Mouse (Mus musculus) frontal cortex, adult 2 months (tissue): ENCODE data around the gene Hcar2. TPM values are rescaled to one million over a fixed set of nuclear protein-coding genes. Genes with fewer than 3 reads are reported as not detected.

Experiments used
- DNase-seq, 2 experiments: peaks; one replicate each; pipeline ENCODE4 v3.0.0; 2022; ENCODE audit warnings: low spot score in 1 of 2; ENCODE audit errors: extremely low spot score in 1 of 2
- polyA plus RNA-seq: library from polyadenylated mRNA; depleted of rRNA; stranded (reverse); fragments of >200 nt; gene quantifications from 2 replicates; pipeline ENCODE4 v1.2.3, GENCODE M21; 2012; rRNA removed

Hcar2 gene
- 0.10 TPM in 1 of 2 replicates, not detected in the other for polyA plus RNA-seq

DNA sequence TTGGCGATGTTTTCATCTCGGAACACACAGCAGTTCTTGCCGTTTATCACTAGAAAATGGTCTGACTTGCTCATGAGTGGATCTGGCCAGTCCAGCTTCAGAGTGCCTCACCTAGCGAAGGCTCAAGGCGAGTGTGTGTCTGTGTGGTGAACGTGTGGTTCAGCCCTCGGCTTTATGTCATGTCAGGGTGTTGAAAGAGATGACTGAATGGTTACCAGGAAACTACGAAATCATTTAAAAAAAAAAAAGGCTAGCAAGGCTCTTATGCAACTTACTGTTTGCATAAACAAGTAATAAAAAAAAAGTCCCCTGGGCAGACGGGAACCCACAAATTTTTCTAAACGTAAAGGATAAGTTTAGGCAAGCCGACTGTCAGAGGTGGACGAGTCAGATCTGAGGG is at the start of gene Hcar2:
Hcar2 (minus strand) TSS at position 135 of the 400 bp plus-strand sequence.
- no peak for DNase-seq

DNA sequence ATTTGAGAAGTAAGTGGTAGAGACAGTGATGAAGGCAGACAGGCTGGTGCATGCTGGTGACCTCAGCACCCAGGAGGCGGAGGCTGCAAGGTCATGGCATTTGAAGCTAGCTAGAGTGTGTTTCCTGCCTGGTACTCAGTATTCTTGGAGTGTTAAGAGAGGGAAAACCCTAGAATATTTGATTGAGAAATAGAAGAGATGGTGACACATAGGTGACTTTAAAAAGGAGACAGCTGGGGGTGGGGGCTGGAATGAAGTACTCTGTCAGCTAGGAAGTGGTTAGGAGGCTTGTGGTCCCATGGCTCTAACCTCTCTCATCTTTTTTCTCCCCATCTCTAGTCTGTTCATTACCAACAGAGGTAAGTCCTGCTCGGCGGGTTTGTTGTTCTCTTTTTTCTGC is 49.6 kb upstream of the Hcar2 start:
- DNase-seq = no peak

DNA sequence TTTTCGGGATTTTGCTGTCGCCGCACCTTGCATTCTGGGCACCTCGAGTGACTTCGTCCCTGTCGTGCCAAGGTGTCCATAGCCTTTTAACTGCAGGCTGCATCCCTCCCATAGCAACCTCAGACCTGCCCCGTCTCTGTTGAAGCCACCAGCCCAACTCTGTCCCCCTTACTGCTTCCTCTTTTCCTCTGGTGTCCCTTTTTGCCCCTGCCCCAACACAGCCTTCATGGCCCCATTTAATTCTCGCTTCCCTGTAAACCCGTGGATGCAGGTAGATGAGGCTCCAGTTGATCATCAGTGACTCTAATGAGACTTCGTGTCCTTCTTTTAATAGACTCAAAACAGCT is 42.3 kb upstream of the Hcar2 start:
- no peak for DNase-seq

DNA sequence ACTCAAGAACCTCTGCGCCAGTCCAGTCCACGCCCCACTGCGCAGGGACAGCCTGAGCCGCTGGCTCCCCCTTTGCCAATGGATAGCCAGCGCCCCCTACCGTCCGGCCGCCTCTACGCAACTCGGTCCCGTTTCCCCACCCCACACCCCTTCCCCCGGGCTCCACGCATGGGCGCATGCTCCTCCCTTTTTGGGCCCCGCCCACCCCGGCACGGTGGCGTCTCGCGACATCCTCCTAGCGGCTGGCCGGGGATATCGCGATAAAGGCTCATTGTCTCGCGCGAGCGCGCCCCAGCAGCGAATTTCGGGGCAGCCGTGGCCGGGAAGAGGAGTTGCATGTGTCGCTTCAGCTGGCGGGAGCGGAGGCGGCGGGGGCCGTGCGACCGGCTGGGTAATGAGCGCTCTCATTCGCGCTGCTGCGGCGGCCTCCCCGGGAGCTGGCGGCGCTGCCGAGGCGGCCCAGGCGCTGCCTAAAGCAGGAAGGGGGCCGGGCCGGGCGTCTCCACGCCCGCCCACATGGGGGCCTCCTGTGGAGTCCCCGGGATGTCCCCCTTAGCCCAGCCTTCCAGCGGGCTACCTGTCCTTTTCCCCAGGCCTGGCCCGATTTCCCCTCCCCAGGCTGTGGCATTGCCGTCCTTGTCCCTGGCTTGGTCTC is 41.8 kb upstream of the Hcar2 start, which contains the start of gene Denr:
Denr (plus strand) TSS at position 200 of the 655 bp plus-strand sequence.
- DNase-seq = peak; percentile 91 to 99

DNA sequence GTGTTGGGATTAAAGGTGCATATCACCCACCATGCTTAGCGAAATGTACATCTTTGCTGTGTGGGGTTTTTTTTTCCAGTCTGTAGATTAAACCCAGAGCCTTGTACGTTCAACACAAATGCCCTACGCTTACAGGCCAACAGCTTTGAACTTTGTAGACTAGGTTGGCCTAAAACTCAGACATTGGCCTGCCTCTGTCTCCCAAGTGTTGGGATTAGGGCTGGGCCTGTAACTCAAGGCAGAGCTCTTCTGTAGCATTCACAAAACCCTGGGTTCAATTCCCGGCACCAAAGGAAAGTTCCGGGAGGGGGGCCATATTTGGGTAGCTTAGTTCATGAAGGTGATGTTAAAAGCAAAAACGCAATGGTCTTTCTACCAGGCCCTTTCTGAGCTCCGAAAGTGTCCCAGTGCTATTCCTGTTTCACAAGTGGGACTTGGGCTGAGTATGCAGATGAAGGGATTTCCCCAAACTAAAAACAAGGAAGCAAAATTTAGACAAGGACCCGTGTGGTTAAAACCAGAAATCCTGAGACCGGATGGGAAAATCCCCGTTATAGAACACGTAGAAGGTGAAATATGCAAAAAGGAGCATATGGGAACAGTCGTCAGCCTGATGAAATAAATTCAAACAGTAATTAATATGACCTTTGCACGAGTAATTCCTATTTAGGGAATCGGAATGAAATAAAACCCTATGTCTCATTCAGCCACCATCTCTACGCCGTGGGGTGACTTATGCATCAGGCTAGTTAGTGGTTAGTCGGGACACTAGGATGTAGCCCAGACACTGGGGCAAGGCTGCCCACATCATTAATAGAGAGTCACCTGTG is 41.1 kb upstream of the Hcar2 start:
- DNase-seq = no peak

DNA sequence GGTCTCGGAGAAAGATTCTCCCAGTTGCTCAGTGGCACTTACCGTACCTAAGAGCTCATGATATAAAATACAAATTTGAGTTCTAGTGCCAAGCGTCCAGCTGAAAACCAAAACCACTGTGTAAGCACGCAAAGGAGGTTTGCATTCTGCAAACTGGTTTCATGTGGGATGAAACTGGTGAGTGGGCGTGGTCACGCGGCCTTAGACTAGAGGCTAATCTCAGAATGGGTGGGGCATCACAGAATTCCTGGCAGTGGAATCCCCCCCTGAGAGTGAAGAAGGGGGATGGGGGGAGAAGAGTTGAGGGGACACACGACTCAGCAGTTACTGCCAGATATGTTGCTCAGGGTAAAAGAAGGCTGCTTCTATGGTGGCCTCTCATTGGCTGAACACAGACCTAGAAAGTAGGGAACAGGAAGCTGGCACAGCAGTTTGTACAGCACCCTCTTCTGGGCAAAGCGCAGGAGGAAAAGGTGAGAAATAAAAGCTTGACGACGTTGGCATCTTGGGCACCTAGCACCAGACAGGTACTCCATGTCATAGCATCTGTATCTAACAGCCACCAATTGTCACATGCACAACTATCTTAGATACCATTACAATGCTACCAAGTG is 38.9 kb upstream of the Hcar2 start:
- DNase-seq = no peak

DNA sequence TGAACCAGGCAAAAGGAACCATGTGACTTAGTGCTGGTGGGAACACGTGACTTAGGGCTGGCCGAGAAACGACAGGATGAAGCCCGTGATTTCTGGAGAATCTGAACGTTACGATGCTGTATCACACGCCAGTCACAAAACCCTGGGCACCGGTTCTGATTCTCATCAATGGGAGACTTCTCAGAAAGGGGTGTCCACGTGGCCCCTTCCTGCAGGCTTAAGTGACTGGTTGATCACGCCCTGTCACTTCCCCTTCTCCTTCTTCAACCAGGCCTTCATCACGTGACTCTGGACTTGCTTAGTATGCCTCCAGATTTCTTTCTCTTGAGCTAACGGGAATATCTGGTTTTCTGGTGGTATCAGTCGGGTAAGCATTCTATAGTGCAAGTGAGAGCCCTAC is 32.1 kb upstream of the Hcar2 start:
- no peak for DNase-seq

DNA sequence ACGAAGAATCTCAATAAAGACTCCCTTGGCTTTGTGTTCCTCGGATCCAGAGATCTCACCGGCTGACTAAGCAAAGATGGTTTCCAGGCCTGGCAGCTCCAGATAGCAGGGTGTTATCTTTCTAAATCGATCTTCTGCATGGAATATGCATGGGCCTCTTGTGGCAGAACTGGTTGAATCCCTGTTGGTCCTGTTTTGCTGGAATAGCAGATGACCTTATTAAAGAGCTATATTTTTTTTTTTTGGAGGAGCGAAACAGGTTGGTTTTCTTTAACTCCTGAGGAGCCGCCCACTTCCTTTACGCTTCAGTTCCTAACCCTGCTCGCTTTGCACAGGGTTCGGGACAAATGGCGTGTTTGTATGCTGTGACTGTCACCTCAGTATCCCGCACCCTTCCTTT is 31.1 kb upstream of the Hcar2 start:
- no peak for DNase-seq

DNA sequence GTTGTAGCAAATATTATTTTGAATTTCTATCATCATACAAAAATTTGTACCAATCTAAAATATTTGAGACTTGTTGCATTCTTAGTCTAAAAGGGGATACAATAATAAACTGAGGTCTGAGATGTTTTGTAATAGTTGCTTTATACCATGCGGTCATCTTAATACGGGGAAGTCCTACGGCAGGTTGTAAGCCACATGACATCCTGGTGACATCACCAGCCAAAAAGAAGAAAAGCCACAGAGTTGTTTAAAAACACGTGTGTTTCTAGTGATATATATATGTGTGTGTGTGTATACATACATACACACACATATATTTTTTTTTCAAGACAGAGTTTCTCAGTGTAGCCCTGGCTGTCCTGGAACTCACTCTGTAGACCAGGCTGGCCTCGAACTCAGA is 28.2 kb upstream of the Hcar2 start:
- no peak for DNase-seq

DNA sequence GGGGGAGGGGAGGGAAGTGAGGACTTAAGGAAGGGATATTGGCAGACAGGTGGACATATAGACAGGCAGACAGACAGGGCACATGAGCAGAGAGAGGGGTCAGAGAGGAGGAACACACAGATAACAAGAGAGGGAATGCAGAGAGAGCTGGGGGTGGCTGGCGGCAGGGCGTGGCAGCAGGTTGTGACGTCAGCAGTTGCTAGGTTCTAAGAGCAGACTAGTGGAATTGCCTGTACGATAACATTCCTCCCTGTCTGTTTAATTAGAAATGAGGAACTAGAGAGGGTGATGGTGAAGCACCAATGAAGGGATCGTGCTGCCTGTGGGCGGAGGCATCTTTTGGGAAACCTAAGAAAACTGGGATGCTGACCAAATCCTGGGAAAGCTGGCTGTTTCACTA is 26.4 kb upstream of the Hcar2 start:
- peak in 1 of 2 experiments; percentile 57 for DNase-seq

DNA sequence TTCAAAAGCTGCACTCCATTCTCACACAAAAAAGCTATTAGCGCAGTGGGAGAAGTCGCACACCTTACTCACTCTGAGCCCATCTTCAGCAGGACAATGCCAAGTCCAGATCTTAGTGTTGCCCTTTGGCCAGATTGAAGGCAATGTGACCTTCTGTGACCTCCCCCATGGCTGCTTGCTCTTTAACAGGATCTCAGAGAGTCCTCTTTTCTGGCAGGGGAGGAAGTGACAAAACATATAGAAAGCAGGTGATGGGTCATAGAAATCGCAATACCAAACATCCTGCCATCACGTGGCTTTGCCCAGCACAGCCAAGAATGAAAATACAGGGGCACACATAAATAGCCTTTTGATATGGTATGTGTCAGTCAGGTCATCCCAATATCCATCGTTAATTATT is 25.7 kb upstream of the Hcar2 start:
- no peak for DNase-seq

DNA sequence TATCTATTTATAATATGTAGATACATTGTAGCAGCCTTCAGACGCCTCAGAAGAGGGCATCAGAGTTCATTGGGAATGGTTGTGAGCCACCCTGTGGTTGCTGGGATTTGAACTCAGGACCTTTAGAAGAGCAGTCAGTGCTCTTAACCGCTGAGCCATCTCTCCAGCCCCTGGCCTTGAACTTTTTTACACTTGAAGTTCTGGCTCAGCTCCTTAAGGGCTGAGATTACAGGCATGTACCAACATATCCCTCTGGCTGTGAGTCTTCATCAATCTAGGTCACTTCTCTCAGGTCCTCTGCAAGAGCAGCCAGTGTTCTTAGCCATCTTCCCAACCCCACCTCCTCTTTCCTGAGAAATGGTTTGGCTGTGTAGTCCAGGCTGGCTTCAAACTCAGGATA is 25.0 kb upstream of the Hcar2 start:
- DNase-seq = no peak

DNA sequence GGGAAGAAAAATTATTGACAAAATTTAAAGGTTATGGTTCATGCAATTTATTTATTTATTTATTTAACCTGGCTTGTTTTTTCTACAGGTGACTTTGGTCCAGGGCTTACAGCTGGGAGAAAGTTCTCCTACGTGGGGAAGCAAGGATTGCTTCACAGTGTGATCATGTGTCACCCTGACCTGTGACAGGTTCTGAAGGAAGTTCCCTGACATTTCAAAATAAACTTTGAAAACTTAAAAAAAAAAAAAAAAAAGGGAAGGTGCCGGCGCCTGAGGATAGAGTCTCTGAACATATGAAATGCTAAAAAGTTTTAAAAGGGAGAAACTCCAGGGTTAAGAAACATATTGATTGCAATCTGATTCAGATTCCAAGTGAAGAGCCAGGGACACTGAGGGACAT is 21.1 kb upstream of the Hcar2 start:
- no peak for DNase-seq

DNA sequence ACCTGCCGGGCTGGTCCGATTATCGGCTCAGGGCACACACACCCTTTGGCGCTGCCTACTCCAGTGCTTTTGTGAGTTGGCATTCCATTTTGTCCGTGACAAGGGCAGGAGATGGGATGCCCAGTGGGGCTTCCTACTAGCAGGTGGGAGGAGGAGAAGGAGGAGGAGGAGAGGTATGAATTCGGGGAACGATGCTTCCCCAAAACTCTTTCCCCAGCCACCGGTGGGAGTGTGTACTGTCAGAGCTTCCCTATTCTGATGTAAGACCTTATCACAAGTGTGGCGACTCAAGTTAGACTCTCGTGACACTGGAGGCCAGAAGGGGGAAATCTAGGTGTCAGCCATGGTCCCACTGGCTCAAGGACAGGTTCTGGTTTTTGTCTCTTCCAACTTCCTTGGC is 19.0 kb upstream of the Hcar2 start:
- no peak for DNase-seq

DNA sequence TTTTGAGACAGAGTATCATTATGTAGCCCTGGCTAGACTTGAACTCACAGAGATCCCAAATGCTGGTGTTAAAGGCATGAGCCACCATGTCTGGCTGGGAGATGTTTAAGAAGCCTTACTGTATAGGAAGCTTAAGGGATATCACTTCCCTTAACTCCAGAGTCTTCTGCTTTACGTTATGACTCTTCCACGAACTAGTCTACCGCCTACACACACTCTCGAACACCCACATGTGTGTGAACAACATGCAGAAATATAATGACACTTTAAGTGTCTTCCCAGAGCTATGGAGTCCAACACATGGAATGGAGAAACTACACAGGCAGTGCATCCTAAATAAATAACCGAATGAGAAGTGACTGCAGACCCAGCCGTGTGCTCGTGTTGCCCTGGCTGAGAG is 18.6 kb upstream of the Hcar2 start:
- DNase-seq = peak in 1 of 2 experiments; percentile 46

DNA sequence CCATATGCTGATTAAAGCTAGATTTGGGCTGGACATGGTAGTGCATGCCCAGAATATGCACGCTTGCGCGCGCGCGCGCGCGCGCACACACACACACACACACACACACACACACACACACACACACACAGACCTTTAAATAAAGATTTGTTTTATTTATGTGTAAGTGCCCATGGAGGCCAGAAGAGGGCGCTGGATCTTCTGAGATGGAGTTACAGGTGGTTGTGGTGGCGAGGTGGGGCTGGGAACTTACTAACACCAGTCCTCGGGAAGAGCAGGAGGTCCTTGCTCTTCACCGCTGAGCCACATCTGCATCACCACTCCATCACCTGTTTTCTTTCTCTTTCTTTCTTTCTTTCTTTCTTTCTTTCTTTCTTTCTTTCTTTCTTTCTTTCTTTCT is 15.5 kb upstream of the Hcar2 start:
- DNase-seq = no peak

DNA sequence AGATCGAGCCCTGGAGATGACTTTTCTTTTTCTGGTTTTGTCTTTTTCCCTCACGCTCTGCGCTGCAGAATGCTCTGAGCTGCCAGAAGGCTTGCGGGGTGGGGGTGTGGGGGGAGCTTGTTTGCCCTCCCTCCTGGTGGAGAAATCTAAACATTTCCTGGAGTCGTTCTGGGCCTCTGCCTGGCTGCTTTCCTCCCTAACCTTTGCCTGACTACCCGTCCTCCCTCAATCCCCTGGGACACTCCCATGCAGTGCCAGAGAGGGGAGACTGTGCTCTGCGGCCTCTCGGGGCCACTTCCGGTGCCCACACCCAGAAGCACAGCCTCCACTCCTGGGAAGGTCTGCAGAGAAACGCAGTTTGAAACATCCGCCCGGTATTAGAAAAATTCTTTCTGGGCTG is 14.6 kb upstream of the Hcar2 start, which contains the start of gene Hcar1:
Hcar1 (minus strand) TSS at position 93 of the 400 bp plus-strand sequence.
- no peak for DNase-seq

DNA sequence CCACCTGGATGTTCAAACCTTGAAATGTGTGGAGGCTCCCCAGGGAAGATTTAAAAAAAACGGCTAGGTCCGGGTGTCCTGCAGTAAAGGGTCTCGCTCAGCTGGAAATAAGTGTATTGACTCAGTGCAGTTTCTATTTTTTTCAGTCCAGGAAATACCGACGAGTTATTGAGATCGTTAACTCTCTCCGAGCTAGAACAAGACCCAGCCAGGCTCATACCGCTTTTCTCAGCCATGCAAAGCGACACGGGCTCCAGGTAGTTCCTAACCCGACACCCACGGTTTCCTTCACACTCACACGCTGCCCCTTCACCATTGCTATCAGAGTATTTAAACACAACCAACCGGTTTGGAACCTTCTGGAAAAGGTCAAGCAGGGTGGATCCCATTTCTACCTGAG is 12.8 kb upstream of the Hcar2 start:
- no peak for DNase-seq

DNA sequence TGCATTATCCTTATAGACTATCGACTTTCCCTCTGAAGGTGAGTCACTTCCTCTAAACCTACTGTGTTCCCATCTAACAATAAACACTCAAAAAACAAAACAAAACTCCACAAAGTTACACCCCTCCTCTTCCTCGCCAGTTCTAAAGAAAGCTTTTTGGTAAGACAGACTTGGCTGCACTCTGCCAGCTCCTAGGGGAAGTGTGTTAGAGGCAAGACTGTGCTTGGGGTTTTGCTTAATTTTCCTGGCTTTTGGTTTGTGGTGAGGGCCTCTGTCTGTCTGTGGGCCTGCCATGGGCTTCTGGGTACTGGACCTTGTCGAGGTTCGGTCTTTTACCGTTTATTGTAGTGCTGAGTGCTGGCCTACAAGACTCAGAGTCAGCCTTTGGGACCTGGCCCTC is 8.9 kb upstream of the Hcar2 start:
- no peak for DNase-seq

DNA sequence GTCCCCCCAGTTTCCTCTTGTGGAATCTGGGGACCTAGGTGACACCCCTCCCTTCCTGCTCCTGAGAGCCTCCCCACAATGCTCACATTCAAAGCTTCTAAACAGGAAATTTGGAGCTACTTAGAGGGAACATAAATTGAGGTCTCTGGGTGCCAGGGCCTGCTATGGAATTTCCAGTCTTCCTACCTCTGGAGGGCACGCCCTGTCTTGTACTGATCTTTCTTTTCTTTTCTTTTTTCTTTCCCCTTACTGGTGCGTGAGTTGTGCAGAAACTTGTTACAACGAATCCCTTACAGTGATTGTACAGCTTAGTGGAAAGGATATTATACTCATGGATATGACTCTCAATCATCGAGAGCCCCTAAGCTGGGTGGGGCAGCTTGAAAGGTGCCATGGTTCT is 4.3 kb upstream of the Hcar2 start:
- DNase-seq = no peak

DNA sequence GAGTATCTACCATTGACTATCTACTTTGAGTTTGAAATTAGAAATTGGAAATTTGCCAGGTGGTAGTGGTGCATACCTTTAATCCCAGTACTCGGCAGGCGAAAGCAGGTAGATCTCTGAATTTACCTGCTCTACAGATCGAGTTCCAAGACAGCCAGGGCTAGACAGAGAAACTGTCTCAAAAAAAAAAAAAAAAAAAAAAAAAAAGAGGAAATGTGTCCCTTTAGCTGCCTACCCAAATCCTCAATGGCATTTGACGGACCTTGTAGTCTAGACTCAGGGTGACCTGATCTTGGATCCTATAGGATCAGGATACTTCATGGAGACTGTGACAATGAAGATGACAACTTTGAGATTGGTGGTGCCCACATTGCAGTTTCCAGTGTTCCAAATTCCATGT is 1.2 kb upstream of the Hcar2 start:
- no peak for DNase-seq

DNA sequence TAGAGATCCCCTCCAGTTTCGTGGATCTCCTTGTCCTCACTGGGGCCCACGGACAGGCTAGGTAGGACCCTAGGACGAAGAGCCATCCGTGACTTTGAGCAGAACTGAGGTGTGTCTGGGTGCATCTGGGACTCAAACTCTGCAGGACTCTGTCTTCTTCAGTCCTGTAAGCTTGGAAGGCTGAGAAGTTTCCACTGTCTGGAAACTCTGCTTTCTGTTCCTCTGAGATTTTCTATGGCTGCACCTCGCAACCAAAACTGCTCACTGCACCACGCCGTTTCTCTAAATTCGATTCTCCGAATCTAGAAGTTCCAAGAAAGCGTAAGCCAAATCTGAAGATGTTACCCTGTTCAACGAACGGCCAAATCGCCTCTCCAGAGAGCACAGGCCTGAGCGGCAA is 1.4 kb downstream of the Hcar2 start:
- DNase-seq = no peak
